Mouse (Mus musculus): Measurements from ENCODE around the gene Slc6a6. TPM values are rescaled to one million over a fixed set of nuclear protein-coding genes. Genes with fewer than 3 reads are reported as not detected.

The Slc6a6 gene
- total RNA-seq, 2 experiments from 2014 or later: 214 to 227 TPM

- intact Hi-C loops (cut with DNase I): no loop called here
- DNase-seq: no peak
Observed at GRCm38 (mm10) chr6:91754098-91754497, 70.2 kb downstream of the Slc6a6 start.

- intact Hi-C loops (cut with DNase I): loop anchor here (5.0 kb wide), 1 partner anchor 228 kb away; no protein-coding TSS in a partner anchor
- no peak for DNase-seq
Observed at GRCm38 (mm10) chr6:91754845-91755244, 71.0 kb downstream of the Slc6a6 start.

- no peak for DNase-seq
- intact Hi-C loops (cut with DNase I): no loop called here
Observed at GRCm38 (mm10) chr6:91762051-91762742, 78.3 kb downstream of the Slc6a6 start.

- no peak for DNase-seq
- intact Hi-C loops (cut with DNase I): no loop called here
Observed at GRCm38 (mm10) chr6:91767550-91767949, 83.7 kb downstream of the Slc6a6 start.

GRCm38 (mm10) chr6:91773951-91774350 is 90.1 kb downstream of the Slc6a6 start:
- intact Hi-C loops (cut with DNase I): loop anchor here (10.0 kb wide), 1 partner anchor 81 kb away; no protein-coding TSS in a partner anchor
- no peak for DNase-seq

- intact Hi-C loops (cut with DNase I): loop anchor here (5.0 to 10.0 kb wide), 3 partner anchors 78 to 291 kb away; no protein-coding TSS in a partner anchor
- peak; percentile 68 for DNase-seq
Observed at GRCm38 (mm10) chr6:91776543-91776942, 92.7 kb downstream of the Slc6a6 start.

- no peak for DNase-seq
- intact Hi-C loops (cut with DNase I): loop anchor here (5.0 to 10.0 kb wide), 3 partner anchors 76 to 288 kb away; no protein-coding TSS in a partner anchor
Observed at GRCm38 (mm10) chr6:91779206-91779605, 95.4 kb downstream of the Slc6a6 start.

- intact Hi-C loops (cut with DNase I): no loop called here
- no peak for DNase-seq
Observed at GRCm38 (mm10) chr6:91785018-91785417, 101.2 kb downstream of the Slc6a6 start.

GRCm38 (mm10) chr6:91788311-91788798 is 104.5 kb downstream of the Slc6a6 start:
- no peak for DNase-seq
- intact Hi-C loops (cut with DNase I): no loop called here

- intact Hi-C loops (cut with DNase I): no loop called here
- no peak for DNase-seq
Observed at GRCm38 (mm10) chr6:91795640-91796039, 111.8 kb downstream of the Slc6a6 start.

GRCm38 (mm10) chr6:91796064-91796463 is 112.2 kb downstream of the Slc6a6 start:
- DNase-seq: no peak
- intact Hi-C loops (cut with DNase I): no loop called here

- no peak for DNase-seq
- intact Hi-C loops (cut with DNase I): no loop called here
Observed at GRCm38 (mm10) chr6:91796736-91797135, 112.9 kb downstream of the Slc6a6 start.

GRCm38 (mm10) chr6:91798496-91798895 is 114.6 kb downstream of the Slc6a6 start:
- intact Hi-C loops (cut with DNase I): no loop called here
- DNase-seq: peak; percentile 68

- intact Hi-C loops (cut with DNase I): no loop called here
- DNase-seq: peak; percentile 55
Observed at GRCm38 (mm10) chr6:91804177-91804576, 120.3 kb downstream of the Slc6a6 start.

GRCm38 (mm10) chr6:91807169-91807568 is 123.3 kb downstream of the Slc6a6 start:
- no peak for DNase-seq

GRCm38 (mm10) chr6:91808022-91808421 is 124.2 kb downstream of the Slc6a6 start:
- DNase-seq: no peak
- intact Hi-C loops (cut with DNase I): no loop called here

More at GRCm38 (mm10) chr6:91807169-91807568, 123.3 kb downstream of the Slc6a6 start:
- intact Hi-C loops (cut with DNase I): no loop called here

Other genes with a start within 250 kb of the Slc6a6 start
- gene Chchd4, start 210.5 kb upstream of the Slc6a6 start, total RNA-seq (2021): 10 to 100 TPM; 18.8 to 21.5 TPM
- 10 to 100 TPM; 38.5 to 46.8 TPM for gene Tmem43, start 210.3 kb upstream of the Slc6a6 start, total RNA-seq (2021)
- 10 to 100 TPM; 13.1 to 14.1 TPM for gene Xpc, start 168.2 kb upstream of the Slc6a6 start, total RNA-seq (2021)
- gene Lsm3, start 168.1 kb upstream of the Slc6a6 start, total RNA-seq (2021): 10 to 100 TPM; 54.4 to 62.2 TPM
- gene Grip2, start 143.2 kb downstream of the Slc6a6 start, total RNA-seq (2021): 10 to 100 TPM; 45.4 to 47.0 TPM
- 10 to 100 TPM; 24.2 to 24.7 TPM for gene Ccdc174, start 194.0 kb downstream of the Slc6a6 start, total RNA-seq (2021)
- 1 to 10 TPM; 2.6 to 3.0 TPM for gene 4930590J08Rik, start 218.8 kb downstream of the Slc6a6 start, total RNA-seq (2021)